Mouse (Mus musculus): ENCODE results near the gene Miox. TPM values are rescaled to one million over a fixed set of nuclear protein-coding genes. Genes with fewer than 3 reads are reported as not detected.

The Miox gene
- not detected for total RNA-seq (2021)

GRCm38 (mm10) chr15:89334271-89334670 is at the start of gene Miox:
TSS of gene Miox (plus strand) at chr15:89334398.
- no peak for DNase-seq

- no peak for DNase-seq
Measured at GRCm38 (mm10) chr15:89285004-89285403, 49.2 kb upstream of the Miox start.

GRCm38 (mm10) chr15:89285478-89285877 is 48.7 kb upstream of the Miox start:
- no peak for DNase-seq

GRCm38 (mm10) chr15:89286114-89286513 is 48.1 kb upstream of the Miox start:
- no peak for DNase-seq

- DNase-seq: no peak
Measured at GRCm38 (mm10) chr15:89286582-89286981, 47.6 kb upstream of the Miox start.

GRCm38 (mm10) chr15:89288227-89288767 is 45.9 kb upstream of the Miox start:
- DNase-seq: no peak

GRCm38 (mm10) chr15:89289455-89289854 is 44.7 kb upstream of the Miox start:
- no peak for DNase-seq

- DNase-seq: no peak
Measured at GRCm38 (mm10) chr15:89291521-89291920, 42.7 kb upstream of the Miox start.

- DNase-seq: no peak
Measured at GRCm38 (mm10) chr15:89292795-89293194, 41.4 kb upstream of the Miox start.

- DNase-seq: no peak
Measured at GRCm38 (mm10) chr15:89293778-89294177, 40.4 kb upstream of the Miox start.

GRCm38 (mm10) chr15:89295580-89296165 is 38.5 kb upstream of the Miox start:
- DNase-seq: no peak

- DNase-seq: peak; percentile 65
Measured at GRCm38 (mm10) chr15:89296465-89296864, 37.7 kb upstream of the Miox start.

GRCm38 (mm10) chr15:89297695-89298094 is 36.5 kb upstream of the Miox start:
- no peak for DNase-seq

- DNase-seq: no peak
Measured at GRCm38 (mm10) chr15:89300180-89300579, 34.0 kb upstream of the Miox start.

- DNase-seq: no peak
Measured at GRCm38 (mm10) chr15:89300600-89300999, 33.6 kb upstream of the Miox start.

GRCm38 (mm10) chr15:89305966-89306365 is 28.2 kb upstream of the Miox start:
- no peak for DNase-seq

GRCm38 (mm10) chr15:89307461-89307860 is 26.7 kb upstream of the Miox start:
- DNase-seq: no peak

- DNase-seq: no peak
Measured at GRCm38 (mm10) chr15:89308406-89309139, 25.6 kb upstream of the Miox start.

- no peak for DNase-seq
Measured at GRCm38 (mm10) chr15:89309962-89310498, 24.2 kb upstream of the Miox start.

GRCm38 (mm10) chr15:89313359-89313758 is 20.8 kb upstream of the Miox start:
- DNase-seq: no peak

- DNase-seq: no peak
Measured at GRCm38 (mm10) chr15:89314107-89314506, 20.1 kb upstream of the Miox start.

GRCm38 (mm10) chr15:89314511-89315189 is 19.5 kb upstream of the Miox start:
- DNase-seq: peak; percentile 58

GRCm38 (mm10) chr15:89315190-89315731 is 18.9 kb upstream of the Miox start, which contains the start of gene Sbf1:
TSS of gene Sbf1 (minus strand) at chr15:89315311.
- DNase-seq: peak; percentile 99

Data from heart, postnatal 4 days (tissue).